Mouse (Mus musculus) C2C12 (cell line): ENCODE data around the gene Banf2.

Experiments
- CEBPB ChIP-seq: IDR thresholded peaks from one replicate; pipeline ENCODE4 v1.6.1; 2011; ENCODE audit warnings: low read depth, mild to moderate bottlenecking, control low read depth, moderate library complexity
- CTCF ChIP-seq: IDR thresholded peaks from one replicate; pipeline ENCODE4 v1.5.1; 2011; ENCODE audit not compliant: control insufficient read depth, insufficient read depth, insufficient read length
- FOSL1 ChIP-seq: IDR thresholded peaks from one replicate; pipeline ENCODE4 v1.8.0; 2011; ENCODE audit warnings: mild to moderate bottlenecking, low read length; ENCODE audit not compliant: poor library complexity, insufficient read depth, severe bottlenecking
- MAX ChIP-seq: IDR thresholded peaks from one replicate; pipeline ENCODE4 v1.6.1; 2011; ENCODE audit warnings: mild to moderate bottlenecking, control low read depth
- MYOD1 ChIP-seq: IDR thresholded peaks from one replicate; pipeline ENCODE4 v1.6.1; 2011; ENCODE audit warnings: low read depth; ENCODE audit not compliant: control insufficient read depth, insufficient read length
- MYOG ChIP-seq: IDR thresholded peaks from one replicate; pipeline ENCODE4 v1.6.1; 2011; ENCODE audit not compliant: control insufficient read depth, insufficient read length; ENCODE audit errors: extremely low read depth
- USF1 ChIP-seq: IDR thresholded peaks from one replicate; pipeline ENCODE4 v1.6.1; 2011; ENCODE audit warnings: low read depth, mild to moderate bottlenecking, control low read depth, moderate library complexity

- no peak for TF ChIP-seq MYOG
- TF ChIP-seq CTCF, result no peak
- no peak for TF ChIP-seq MYOD1
- no peak for TF ChIP-seq MAX
- no peak for TF ChIP-seq CEBPB
- no peak for TF ChIP-seq FOSL1
- TF ChIP-seq USF1, result no peak
Observed at GRCm38 (mm10) chr2:144026456-144026855, 6.4 kb upstream of the Banf2 start.
